Mouse (Mus musculus): ENCODE data around the gene Btnl6.
"Not testable (repeated sequence)": the region's sequence is repeated elsewhere in the genome, so short reads cannot be mapped to it uniquely, and the experiment has no call there.

Gene Btnl6

GRCm38 (mm10) chr17:34497726-34498125 lies 19.4 kb downstream of the Btnl6 start:
- DNase-seq (ENCODE audit: low spot score in 2 of 2): not testable (repeated sequence)

GRCm38 (mm10) chr17:34497319-34497718 lies 19.8 kb downstream of the Btnl6 start:
- DNase-seq (ENCODE audit: low spot score in 2 of 2): not testable (repeated sequence)

DNA sequence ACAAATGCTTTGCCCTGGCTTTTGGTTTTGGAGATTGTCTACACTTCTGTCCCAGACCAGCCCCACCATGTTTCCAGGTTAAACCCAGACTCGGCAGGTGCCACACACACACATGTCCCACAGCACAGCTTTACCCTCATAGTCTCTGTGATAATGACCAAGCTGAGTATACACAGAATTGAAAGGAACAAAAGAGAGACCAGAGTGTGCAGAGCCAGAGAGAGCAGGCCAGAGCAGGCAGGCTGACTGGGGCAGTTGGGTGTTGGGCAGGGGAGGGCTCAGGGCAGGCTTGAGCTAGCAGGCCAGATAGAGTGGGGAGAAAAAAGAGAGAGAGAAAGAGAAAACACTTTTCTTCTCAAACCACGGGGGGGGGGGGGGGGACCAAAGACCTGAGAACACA lies 20.6 kb downstream of the Btnl6 start:
- DNase-seq (ENCODE audit: low spot score in 2 of 2): no peak

DNA sequence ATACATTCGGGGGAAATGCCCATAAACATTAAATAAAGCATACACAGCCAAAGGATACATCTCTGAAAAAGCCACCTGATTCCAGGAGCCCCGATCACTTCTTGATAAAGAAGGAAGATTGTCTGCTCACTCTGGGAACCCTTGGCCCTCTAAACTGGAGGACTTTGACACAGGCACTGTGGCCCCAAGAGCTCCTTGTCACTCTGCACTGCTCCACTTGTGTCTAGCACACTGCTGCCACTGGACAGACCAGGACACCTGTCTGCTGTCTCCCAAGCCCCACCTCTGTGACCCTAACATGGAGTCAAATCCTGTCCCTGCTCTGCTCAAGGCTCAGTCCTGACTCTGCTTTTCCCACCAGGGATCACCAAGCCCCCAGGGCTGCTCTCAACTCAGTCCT lies 22.0 kb downstream of the Btnl6 start:
- not testable (repeated sequence) for DNase-seq (ENCODE audit: low spot score in 2 of 2)

DNA sequence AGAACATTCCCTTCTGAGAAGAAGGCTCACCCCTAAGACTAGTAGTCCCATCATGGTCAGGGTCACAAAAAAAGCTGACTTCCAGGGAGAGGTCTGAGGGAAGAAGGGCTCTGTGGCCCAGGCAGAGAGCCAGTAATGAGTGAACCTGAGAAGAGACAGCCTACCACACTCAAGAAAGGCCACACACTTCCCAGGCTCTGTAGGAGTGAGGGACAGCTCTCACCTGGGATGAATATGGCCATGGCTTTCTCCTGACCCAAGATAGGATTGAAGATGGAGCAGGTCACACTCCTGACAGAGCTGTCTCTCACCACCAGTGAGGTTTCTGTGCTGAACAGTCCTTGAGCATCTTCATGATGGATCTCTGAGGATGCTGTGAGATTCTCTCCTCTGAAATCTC lies 24.4 kb downstream of the Btnl6 start:
- DNase-seq (ENCODE audit: low spot score in 2 of 2): no peak

GRCm38 (mm10) chr17:34477238-34478013 lies 39.7 kb downstream of the Btnl6 start, which contains the start of gene Btnl4:
Btnl4 (minus strand) TSS chr17:34477318.
- not testable (repeated sequence) for DNase-seq (ENCODE audit: low spot score in 2 of 2)

GRCm38 (mm10) chr17:34476427-34476826 lies 40.7 kb downstream of the Btnl6 start:
- DNase-seq (ENCODE audit: low spot score in 2 of 2): no peak

DNA sequence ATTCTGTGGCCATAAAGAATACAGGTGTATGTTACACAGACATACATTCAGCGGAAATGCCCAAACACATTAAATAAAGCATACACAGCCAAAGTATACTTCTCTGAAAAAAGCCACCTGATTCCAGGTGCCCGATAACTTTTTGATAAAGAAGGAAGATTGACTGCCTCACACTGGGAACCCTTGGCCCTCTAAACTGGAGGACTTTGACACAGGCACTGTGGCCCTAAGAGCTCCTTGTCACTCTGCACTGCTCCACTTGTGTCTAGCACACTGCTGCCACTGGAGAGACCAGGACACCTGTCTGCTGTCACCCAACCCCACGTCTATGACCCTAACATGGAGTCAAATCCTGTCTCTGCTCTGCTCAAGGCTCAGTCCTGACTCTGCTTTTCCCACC lies 42.1 kb downstream of the Btnl6 start:
- no peak for DNase-seq (ENCODE audit: low spot score in 2 of 2)

DNA sequence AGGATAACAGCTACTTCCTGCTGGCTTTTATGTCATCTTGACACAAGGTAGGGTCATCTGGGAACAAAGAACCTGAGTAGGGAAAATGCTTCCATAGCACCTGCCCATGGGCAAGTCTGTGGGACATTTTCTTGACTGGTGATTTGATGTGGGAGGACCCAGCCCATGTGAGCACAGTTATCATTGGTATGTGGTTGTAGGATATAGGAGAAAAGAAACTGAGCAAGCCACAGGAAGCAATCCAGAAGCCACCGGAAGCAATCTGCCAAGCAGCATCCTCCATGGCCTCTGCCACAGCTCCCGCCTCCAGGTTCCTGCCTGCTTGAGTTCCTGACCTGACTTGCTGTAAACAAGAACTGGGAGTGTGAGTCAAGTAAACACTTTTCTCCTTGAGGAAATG lies 46.7 kb downstream of the Btnl6 start:
- DNase-seq (ENCODE audit: low spot score in 2 of 2): no peak

DNA sequence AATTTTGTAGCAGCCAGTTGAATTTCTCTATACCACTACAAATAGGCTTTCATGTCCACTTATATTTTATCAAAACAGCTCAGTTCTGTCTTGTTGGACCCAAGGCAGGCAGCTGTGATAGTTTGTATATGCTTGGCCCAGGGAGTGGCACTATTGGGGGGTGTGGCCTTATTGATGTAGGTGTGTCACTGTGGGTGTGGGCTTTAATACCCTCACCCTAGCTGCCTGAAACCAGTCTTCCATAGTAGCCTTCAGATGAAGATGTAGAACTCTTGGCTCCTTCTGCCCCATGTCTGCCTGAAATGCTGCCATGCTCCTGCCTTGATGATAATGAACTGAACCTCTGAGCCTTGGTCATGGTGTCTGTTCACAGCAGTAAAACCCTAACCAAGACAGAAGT lies 51.2 kb downstream of the Btnl6 start:
- DNase-seq (ENCODE audit: low spot score in 2 of 2): not testable (repeated sequence)

GRCm38 (mm10) chr17:34459255-34459654 lies 57.9 kb downstream of the Btnl6 start:
- no peak for DNase-seq (ENCODE audit: low spot score in 2 of 2)
